Mouse (Mus musculus): ENCODE results near the gene Oprd1. TPM values are rescaled to one million over a fixed set of nuclear protein-coding genes. Genes with fewer than 3 reads are reported as not detected.

The Oprd1 gene
- 0.04 and 0.07 TPM in 2 replicates for polyA plus RNA-seq (2015; fragmentation: Nextera tagmentation; extraction: Ambion mirVana)

GRCm38 (mm10) chr4:132144080-132144841, at the start of gene Oprd1:
Gene Oprd1, minus strand, starts transcription at chr4:132144486.

GRCm38 (mm10) chr4:132074933-132075769, 69.1 kb downstream of the Oprd1 start, which contains the start of gene Epb41:
Gene Epb41, minus strand, starts transcription at chr4:132075321.

GRCm38 (mm10) chr4:132074077-132074932, 70.0 kb downstream of the Oprd1 start, which contains the start of gene Gm10300:
Gene Gm10300, plus strand, starts transcription at chr4:132074697.

Other genes with a start within 250 kb of the Oprd1 start
- 1.0 and 1.5 TPM in 2 replicates for gene Tmem200b, start 222.7 kb downstream of the Oprd1 start, polyA plus RNA-seq (2015; fragmentation: Nextera tagmentation; extraction: Ambion mirVana)
- 0.16 TPM in 1 of 2 replicates, not detected in the other for gene Gm10300, start 69.8 kb downstream of the Oprd1 start, polyA plus RNA-seq (2015; fragmentation: Nextera tagmentation; extraction: Ambion mirVana)
- 8.5 and 11.2 TPM in 2 replicates for gene Epb41, start 69.2 kb downstream of the Oprd1 start, polyA plus RNA-seq (2015; fragmentation: Nextera tagmentation; extraction: Ambion mirVana)
- gene Ythdf2, start 67.8 kb upstream of the Oprd1 start, polyA plus RNA-seq (2015; fragmentation: Nextera tagmentation; extraction: Ambion mirVana): 43.1 and 43.5 TPM in 2 replicates
- 13.6 and 14.6 TPM in 2 replicates for gene Gmeb1, start 117.1 kb upstream of the Oprd1 start, polyA plus RNA-seq (2015; fragmentation: Nextera tagmentation; extraction: Ambion mirVana)
- gene Taf12, start 129.9 kb upstream of the Oprd1 start, polyA plus RNA-seq (2015; fragmentation: Nextera tagmentation; extraction: Ambion mirVana): 31.2 and 34.5 TPM in 2 replicates
- gene Rab42, start 158.9 kb upstream of the Oprd1 start, polyA plus RNA-seq (2015; fragmentation: Nextera tagmentation; extraction: Ambion mirVana): 1.4 and 1.8 TPM in 2 replicates
- 35.2 and 40.5 TPM in 2 replicates for gene Trnau1ap, start 185.1 kb upstream of the Oprd1 start, polyA plus RNA-seq (2015; fragmentation: Nextera tagmentation; extraction: Ambion mirVana)
- gene Rcc1, start 209.1 kb upstream of the Oprd1 start, polyA plus RNA-seq (2015; fragmentation: Nextera tagmentation; extraction: Ambion mirVana): 20.3 and 21.6 TPM in 2 replicates

Measured in skeletal muscle tissue, postnatal 0 days (tissue).